Mouse (Mus musculus) layer of hippocampus, adult 2 months (tissue): ENCODE measurements around the gene Nsun3. TPM values are rescaled to one million over a fixed set of nuclear protein-coding genes. Genes with fewer than 3 reads are reported as not detected.
A peak's percentile ranks its signal among the peaks of the same experiment; 100 is the strongest.

Experiments used
- DNase-seq, 2 experiments: peaks; one replicate each; pipeline ENCODE4 v3.0.0; 2022; ENCODE audit warnings: low spot score in 2 of 2
- H3K27ac ChIP-seq: fragments of 200-600 bp; 2 replicates; pipeline ENCODE4 v1.8.1; 2022
- H3K4me3 ChIP-seq: fragments of 200-600 bp; 2 replicates; pipeline ENCODE4 v1.8.1; 2022; ENCODE audit warnings: mild to moderate bottlenecking
- CTCF ChIP-seq: fragments of 200-600 bp; conservative IDR thresholded peaks from 2 replicates; pipeline ENCODE4 v1.8.1; 2022; ENCODE audit warnings: antibody characterized with exemption, mild to moderate bottlenecking, moderate library complexity
- long read RNA-seq, 2 experiments: library from polyadenylated mRNA; stranded (forward); transcript quantifications; one replicate each; pipeline ENCODE4 v2.0.0; 2021; ENCODE audit warnings: borderline mapping rate in 2 of 2
- total RNA-seq, 2 experiments: library from RNA; stranded (reverse); gene quantifications; 2 replicates each; pipeline ENCODE4 v1.2.3; 2021

Gene Nsun3
- 10 to 100 TPM; 10.4 to 12.0 TPM for total RNA-seq
- long read RNA-seq, experiment 1, partial matches to known transcripts = 0 of 1 reads
- long read RNA-seq, experiment 1, other reads (novel, unspliced or antisense) = 0 of 1 reads
- long read RNA-seq, experiment 2, partial matches to known transcripts = 0 of 3 reads
- long read RNA-seq, experiment 2, other reads (novel, unspliced or antisense) = 1 of 3 reads

DNA sequence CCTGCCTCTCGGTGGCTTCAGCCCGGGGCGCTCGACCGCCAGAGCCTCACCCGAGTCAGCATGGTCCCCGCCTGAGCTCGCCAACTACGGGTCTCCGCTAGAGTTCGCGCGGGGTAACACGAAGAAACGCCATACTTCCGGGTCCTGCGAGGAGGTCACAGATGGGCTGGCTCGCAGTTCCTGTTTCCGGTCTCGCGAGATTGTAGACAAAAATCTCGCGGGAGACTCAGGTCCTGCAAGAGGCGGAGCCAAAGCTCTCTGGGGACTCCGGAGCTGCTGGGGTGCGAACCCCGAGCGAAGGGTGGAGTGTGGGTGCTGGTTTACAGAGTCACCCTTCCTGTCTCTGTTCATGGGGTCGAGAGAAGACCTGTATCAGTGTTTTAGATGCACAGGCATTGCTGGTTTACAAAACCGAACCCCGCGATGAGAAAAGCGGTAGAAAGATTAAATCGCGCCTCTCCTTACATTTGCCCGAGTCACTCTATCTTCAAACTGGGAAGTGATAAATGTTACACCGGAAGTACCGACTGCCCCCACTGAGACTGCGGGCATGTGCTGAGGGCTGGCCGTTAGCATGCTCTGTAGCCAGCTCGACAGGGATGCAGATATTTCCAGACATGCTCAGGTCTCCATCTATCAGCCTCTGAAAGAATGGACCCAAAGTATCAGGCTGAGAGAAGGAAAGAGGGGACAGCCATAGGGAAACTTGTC is at the start of gene Nsun3:
TSS of gene Nsun3 (minus strand) at position 198 of the 711 bp plus-strand sequence.
- peak within 1 kb of the TSS; percentile 96 for H3K27ac ChIP-seq
- TF ChIP-seq CTCF = peak; percentile 46
- peak within 1 kb of the TSS; percentile 89 for H3K4me3 ChIP-seq
- DNase-seq = peak; percentile 89 to 94

DNA sequence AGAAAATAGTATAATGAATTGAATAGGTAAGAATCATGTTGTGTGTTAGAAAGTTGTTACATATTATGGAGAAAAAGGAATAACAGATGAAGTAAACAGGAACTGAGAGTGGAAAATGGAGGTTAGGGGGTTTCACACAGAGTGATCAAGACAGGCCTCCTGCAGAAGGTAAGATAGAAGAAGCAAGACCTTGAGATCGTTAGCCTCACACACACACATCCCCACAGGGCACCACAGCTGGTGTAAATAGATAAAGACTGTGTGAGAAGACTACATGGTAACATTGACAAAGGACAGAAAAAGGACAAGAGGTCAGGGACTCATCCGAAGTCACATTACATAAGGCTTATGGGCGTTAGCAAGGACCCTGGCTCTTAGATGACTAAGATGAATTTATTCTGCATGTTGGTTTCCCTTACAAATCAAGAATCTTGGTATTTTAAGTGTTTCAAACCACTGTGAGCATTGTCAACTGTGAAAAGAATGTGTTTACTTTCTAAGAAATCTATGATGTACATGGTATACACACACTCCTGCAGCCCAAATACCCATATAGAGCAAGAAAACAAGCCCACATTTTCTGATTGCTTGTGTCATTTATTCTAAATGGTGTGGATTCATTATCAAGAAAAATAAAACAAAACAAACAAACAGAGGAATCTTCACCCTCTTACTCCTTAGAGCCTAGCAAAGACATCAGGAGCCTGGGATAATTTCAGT is 47.6 kb upstream of the Nsun3 start:
- TF ChIP-seq CTCF = no peak
- H3K4me3 ChIP-seq = no peak overlapping the region
- DNase-seq = no peak
- H3K27ac ChIP-seq = no peak overlapping the region

DNA sequence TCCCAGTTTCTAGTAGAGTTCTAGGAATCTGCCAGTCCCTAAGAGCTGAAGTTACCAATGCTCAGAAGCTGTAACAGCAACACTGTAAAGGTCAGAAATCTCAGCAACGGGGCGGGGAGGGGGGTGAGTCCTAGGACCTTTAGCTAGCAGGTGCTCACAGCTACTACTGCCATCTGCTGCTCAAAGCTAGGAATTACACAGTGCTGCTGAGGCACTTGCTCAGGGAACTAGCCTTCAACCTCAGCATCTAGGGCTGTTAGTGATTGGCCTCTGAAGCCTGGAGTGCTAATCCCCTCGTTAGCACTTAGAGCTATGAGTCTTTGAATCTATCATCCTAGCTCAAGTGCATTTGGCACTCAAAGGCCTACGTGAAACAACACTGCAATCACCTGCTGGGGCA is 45.9 kb upstream of the Nsun3 start:
- peak; percentile 91 for TF ChIP-seq CTCF
- Histone ChIP-seq H3K27ac (no peak overlapping the region), H3K4me3 (no peak overlapping the region)
- peak in 1 of 2 experiments; percentile 24 for DNase-seq

DNA sequence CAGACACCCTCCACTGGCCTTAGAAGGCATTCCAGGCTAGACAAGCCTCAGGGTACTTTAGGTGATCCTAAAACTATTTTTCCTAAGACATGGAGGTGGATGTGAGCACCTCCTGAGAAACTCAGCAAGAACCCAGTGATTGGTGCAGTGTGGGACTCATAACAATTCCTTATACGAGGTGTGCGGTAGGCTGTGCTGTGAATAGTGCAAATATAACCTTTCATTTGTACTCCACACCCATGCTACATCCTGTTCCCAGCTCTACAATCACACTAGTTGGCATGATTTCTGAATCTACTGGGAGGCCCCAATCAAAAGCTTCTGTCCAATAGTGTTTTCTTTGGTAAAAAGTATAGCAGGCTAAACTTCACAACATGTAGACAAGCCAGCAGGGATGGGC is 45.4 kb upstream of the Nsun3 start:
- DNase-seq = no peak
- Histone ChIP-seq H3K27ac (no peak overlapping the region), H3K4me3 (no peak overlapping the region)
- TF ChIP-seq CTCF = no peak

DNA sequence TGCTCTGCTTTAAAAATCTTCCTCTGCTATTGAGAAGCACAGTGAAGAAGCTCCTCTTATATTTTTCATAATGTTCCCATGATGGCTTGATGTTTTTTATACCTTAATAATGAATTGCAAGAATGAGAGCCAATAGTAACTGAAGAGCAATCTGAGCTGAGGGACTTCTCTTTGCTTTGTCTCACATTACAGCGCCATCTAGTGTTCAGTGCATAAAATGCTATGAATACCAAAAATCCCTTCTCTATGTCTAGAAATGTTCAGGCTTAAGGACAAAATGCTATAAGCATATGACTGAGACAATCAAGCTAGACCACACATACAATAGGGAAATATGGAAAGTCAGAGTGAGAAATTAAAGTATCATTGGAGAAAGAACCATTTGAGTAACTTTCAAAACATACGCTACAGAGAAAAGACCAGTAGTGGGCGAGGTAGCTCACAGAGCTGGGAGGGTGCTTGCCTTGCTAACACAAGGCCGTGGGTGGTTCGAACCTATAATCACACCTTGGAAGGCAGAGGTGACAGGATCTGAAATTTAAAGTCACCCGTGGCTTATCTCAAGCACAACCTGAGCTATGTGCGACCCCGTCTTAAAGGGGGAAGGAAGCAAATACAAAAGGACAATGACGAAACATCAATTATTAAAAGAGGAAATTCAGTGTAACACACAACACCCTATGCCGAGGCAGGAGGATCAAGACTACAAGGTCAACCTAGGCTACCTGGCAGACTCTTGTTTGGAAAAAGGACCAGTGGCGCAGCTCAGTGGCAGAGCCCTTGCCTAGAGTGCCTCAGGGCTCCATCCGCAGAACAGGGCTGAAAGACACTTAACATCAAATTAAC is 39.8 kb upstream of the Nsun3 start:
- TF ChIP-seq CTCF = peak; percentile 95
- peak; percentile 22 to 41 for DNase-seq
- Histone ChIP-seq H3K4me3 (no peak overlapping the region), H3K27ac (no peak overlapping the region)

DNA sequence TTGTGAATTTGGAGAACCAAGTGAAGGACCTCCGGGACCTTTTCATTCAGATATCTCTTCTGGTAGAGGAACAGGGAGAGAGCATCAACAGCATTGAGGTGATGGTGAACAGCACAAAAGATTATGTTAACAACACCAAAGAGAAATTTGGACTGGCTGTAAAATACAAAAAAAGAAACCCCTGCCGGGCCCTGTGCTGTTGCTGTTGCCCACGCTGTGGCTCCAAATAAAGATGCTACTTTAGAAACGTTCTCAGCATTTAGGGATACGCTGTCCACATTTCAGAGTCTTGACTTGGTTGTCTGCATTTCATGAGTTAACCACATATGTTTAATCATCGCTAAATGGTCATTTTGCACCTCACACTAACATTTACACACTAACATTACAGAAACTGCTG is 35.9 kb upstream of the Nsun3 start:
- Histone ChIP-seq H3K4me3 (no peak overlapping the region), H3K27ac (no peak overlapping the region)
- no peak for TF ChIP-seq CTCF
- no peak for DNase-seq

DNA sequence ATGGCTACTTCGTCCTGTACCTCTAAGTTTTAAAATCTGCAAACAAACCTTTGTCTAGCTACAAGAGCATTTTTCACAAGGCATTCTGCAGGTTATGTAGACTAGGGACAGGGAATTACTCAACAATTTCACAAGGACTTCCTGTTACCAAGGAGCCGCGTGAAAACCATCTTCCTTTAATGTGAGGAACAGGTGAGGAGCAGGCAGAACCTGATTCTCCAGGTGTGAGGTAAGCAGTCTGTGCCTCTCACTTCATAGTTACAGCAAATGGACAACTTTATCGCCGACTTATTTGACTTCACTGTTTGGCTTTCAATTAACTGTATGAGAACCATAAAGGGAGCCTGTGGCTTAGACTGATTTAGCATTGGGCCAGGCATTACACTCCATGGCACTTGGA is 27.9 kb upstream of the Nsun3 start, which contains the start of gene Stx19:
TSS of gene Stx19 (plus strand) at position 186 of the 400 bp plus-strand sequence.
- H3K4me3 ChIP-seq = no peak within 1 kb of the TSS
- TF ChIP-seq CTCF = no peak
- DNase-seq = no peak
- no peak within 1 kb of the TSS for H3K27ac ChIP-seq

DNA sequence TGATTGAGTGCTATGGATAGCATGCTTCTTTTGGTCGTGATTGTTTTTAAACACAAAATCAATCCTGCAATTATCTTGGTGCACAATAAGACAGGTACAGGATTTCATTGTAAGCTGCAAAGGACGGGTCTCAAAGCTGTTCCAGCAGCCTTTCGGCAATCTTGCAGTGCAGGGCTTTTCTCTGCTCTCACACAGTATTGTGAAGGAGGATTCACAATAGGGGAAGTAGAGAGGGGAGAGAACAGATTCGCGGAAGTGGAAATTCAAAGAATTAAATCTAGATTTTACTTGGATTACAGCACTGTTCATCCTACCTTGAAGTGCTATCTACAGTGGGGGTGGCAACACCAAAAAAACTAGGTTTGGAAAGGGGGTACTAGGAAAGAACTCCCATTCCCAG is 27.2 kb upstream of the Nsun3 start:
- TF ChIP-seq CTCF = no peak
- no peak for DNase-seq
- Histone ChIP-seq H3K4me3 (no peak overlapping the region), H3K27ac (no peak overlapping the region)

DNA sequence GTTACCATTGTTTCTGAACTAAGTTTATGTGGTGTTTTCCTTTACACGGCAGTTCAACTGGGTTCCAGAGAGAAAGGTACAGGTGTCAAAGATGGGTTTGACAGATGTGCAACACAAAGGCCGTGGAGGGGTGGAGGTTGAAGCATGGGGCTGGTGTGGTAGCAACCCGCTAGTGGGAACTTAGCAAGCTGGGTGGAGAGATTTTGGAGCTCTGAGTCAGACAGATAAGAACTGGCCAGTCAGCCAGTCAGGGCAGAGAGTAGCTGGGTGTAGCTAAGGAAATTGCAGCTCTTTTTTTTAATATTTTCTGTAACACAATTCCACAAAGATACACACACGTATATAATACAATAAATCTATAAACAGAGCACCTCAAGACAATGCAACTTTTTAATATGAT is 24.2 kb upstream of the Nsun3 start:
- TF ChIP-seq CTCF = no peak
- no peak overlapping the region for H3K27ac ChIP-seq
- DNase-seq = no peak
- no peak overlapping the region for H3K4me3 ChIP-seq

DNA sequence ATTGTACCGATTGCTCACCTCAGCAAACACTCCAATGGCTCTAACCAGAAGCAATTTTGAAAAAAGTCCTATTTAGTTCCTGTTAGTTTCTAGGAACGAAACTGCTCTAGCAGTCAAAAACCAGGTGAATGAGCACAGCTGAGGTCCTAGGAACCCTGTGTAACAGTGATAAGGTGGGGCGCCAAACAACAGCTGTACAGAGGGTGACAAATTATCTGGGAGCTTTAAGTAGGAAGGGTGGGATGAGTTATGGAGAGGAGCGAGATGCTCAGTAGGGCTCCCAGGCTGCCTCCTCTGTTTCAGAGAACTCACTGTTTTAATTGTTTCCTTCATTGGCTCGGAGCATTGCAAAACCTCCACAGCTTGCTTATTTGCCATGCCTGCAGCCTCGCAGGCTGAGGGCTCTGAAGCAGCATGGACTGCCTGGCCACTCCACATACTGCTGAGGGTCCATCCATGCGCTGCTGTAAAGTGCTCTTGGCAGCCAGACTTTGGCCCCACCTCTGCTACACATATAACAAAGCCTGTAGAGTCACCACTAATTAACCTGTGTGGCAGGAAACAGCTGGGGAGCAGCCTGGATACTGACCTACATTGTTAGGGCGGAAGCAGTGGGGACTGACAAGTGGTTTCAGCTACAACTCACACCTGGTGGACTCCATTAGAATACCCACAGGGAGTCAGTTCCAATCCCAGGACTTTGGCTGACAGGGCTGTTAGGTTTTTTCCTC is 20.8 kb upstream of the Nsun3 start:
- no peak overlapping the region for H3K4me3 ChIP-seq
- no peak for DNase-seq
- no peak for TF ChIP-seq CTCF

DNA sequence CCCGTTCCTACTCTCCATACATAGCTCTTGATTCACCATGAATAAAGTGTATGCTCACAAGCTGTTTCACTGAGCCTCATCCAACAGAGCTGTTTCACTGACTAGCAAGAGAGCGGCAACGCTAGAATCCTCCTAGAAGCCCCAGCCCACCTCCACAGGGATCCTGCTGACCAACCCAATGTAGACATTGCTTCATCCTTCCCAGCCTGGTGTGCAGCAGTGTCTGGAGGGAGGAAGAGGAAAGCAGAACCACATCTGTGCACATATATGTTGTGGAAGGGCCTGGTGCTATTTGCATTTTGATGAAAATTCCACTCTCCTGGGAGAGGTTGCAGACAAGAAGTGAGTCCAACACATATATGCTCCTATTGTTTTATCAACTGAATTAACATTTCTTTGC is 18.0 kb upstream of the Nsun3 start:
- no peak for TF ChIP-seq CTCF
- no peak for DNase-seq
- Histone ChIP-seq H3K27ac (no peak overlapping the region), H3K4me3 (no peak overlapping the region)

More for the DNA sequence above, 20.8 kb upstream of the Nsun3 start:
- H3K27ac ChIP-seq = no peak overlapping the region

DNA sequence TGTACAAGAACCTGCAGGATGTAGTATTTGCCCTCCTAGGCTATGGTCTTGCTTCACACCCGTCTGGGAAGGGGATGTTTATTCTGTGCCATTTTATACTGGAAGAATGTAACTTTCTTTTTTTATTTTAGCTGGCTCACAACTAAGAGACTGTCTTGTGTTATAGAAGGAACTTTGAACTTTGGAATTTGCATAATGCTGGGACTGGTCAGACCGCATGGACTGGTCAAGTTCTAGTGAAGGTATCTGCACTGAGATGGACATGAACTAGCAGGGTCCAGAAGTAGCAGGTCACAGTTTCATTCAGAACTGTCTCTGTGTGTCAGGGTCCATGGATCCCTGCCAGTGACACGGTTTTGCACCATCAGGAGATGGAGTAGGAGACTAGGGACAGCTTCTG is 13.2 kb upstream of the Nsun3 start:
- no peak overlapping the region for H3K27ac ChIP-seq
- DNase-seq = no peak
- TF ChIP-seq CTCF = no peak
- no peak overlapping the region for H3K4me3 ChIP-seq

DNA sequence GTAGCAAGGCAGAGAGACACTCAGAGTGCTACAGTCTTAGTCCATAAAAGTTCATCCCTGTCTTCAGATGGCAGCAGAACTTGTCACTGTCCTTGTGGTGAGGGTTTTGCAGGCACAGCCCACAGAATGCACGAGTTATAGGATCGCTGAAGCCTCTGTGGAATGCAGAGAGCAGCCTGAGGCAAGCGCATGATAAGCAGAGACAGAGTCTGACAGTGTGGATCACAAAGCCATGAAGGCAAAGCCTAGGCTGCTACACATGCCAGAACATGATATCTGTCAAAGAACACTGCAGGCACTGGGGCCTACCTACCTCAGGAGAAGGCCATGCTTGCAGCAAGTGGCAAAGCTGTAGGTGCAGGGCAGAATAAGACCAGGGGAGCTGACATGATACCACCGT is 12.8 kb upstream of the Nsun3 start:
- TF ChIP-seq CTCF = no peak
- no peak for DNase-seq

More for the DNA sequence above, 12.8 kb upstream of the Nsun3 start:
- no peak overlapping the region for H3K4me3 ChIP-seq
- no peak overlapping the region for H3K27ac ChIP-seq
